Mouse (Mus musculus) embryonic fibroblast, embryonic 13.5 days (primary cell): ENCODE results near the gene Rbm6. TPM values are rescaled to one million over a fixed set of nuclear protein-coding genes. Genes with fewer than 3 reads are reported as not detected.

ENCODE experiments used
- H3K27ac ChIP-seq: 2 replicates; pipeline ENCODE4 v1.5.1; 2012; ENCODE audit warnings: low read length, control low read depth, inconsistent platforms; ENCODE audit not compliant: insufficient read depth
- H3K4me1 ChIP-seq: 2 replicates; pipeline ENCODE4 v1.6.1; 2011; ENCODE audit warnings: low read length; ENCODE audit not compliant: control insufficient read depth, insufficient read depth
- H3K4me3 ChIP-seq: 2 replicates; pipeline ENCODE4 v1.5.1; 2011; ENCODE audit warnings: mild to moderate bottlenecking, control low read depth, low read length; ENCODE audit not compliant: insufficient read depth
- CTCF ChIP-seq: IDR thresholded peaks from 2 replicates; pipeline ENCODE4 v1.5.1; 2011; ENCODE audit warnings: mild to moderate bottlenecking, control low read depth, low read length, moderate library complexity, borderline replicate concordance; ENCODE audit not compliant: insufficient read depth
- POLR2A ChIP-seq: IDR thresholded peaks from 2 replicates; pipeline ENCODE4 v1.6.1; 2011; ENCODE audit warnings: low read depth, mild to moderate bottlenecking, control low read depth, low read length, moderate library complexity
- polyA plus RNA-seq: library from polyadenylated mRNA; stranded (reverse); fragments of >200 nt; gene quantifications from 2 replicates; pipeline ENCODE4 v1.2.4, GENCODE M21; 2011; ENCODE audit warnings: low read depth; ENCODE audit not compliant: missing spikeins, insufficient read length

Gene Rbm6
- polyA plus RNA-seq, 1 experiment, result 87.1 TPM

DNA sequence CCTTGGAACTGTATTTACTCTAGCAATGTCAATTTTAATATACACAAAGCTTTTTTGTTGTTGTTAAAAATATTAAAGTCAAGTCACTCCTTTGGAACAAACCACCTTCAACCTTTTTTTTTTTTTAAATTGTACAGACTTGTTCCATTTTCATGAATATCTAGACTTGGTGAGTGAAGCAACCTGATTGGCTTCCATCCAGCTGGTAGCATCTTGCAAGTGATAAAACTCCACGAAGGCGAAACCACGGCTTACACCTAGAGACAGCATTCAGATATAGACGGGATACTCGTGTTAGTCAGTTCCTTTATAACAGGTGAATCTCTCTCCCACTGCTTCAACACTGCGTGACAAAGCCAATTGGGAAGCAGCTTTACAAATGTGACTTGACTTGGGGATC lies 113.4 kb downstream of the Rbm6 start:
- TF ChIP-seq CTCF, result no peak
- TF ChIP-seq POLR2A, result no peak
- Histone ChIP-seq H3K4me1 (no peaks in the 10 kb centered on the region), H3K27ac (no peak overlapping the region), H3K4me3 (no peak overlapping the region)

DNA sequence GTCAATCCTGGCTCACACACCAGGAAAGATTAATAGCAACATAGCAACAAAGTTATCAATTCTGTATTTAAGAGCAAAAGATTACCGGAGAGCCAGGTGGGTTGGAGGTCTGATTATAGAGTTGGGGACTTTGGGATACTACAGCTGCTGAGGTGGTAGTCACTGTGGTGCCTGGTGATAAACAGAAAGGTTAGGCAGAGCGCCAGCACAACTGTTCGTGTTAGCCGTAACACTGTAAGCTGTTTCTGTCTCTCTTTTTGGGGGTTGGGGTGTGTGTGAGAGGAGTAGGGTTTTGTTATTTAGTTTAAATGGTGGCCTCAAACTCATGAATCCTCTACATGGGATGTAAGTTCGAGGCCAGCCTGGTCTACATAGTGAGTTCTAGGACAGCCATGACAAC lies 122.7 kb downstream of the Rbm6 start:
- Histone ChIP-seq H3K4me3 (no peak overlapping the region), H3K4me1 (no peaks in the 10 kb centered on the region), H3K27ac (no peak overlapping the region)
- TF ChIP-seq CTCF (no peak), POLR2A (no peak)

DNA sequence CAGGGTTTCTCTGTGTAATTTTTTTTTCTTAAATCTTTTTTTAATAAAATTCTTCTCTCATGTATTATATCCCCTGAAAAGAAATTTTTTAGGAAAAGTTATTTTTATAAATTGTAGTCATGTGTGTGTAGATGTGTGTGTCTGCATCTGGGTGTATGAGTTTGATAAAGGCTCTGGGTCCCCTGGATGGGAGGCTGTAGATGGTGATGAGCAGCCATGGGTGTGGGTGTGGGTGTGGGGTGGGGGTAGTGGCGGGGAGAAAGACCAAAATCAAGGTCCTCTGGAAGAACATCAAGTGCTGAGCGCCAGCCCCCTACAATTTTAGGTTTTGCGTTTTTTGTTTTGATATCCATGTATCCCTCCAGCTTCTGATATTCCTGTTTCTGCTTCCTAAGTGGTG lies 125.0 kb downstream of the Rbm6 start:
- no peaks in the 10 kb centered on the region for H3K4me1 ChIP-seq
- TF ChIP-seq CTCF, result no peak
- no peak for TF ChIP-seq POLR2A
- H3K27ac ChIP-seq, result no peak overlapping the region
- no peak overlapping the region for H3K4me3 ChIP-seq

DNA sequence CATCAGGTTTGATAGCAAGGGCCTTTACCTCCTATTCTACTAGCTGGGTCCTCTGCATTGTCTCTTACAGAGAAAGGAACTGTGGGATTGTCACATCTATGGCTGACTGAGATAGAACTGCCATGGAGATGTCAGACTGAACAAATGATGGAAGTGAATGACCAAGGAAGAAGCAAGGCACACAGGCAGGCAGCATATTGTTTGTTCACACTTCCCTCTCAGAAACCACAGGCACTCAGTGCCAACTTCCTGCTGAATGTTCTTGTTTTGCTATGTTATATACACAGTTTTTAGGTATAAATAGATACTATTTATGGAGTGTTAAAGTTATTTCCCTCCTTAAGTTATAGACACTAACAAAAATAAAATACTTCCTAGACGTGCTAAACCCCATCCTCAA lies 125.7 kb downstream of the Rbm6 start:
- no peak overlapping the region for H3K27ac ChIP-seq
- H3K4me1 ChIP-seq, result no peaks in the 10 kb centered on the region
- H3K4me3 ChIP-seq, result no peak overlapping the region
- TF ChIP-seq CTCF (no peak), POLR2A (no peak)

DNA sequence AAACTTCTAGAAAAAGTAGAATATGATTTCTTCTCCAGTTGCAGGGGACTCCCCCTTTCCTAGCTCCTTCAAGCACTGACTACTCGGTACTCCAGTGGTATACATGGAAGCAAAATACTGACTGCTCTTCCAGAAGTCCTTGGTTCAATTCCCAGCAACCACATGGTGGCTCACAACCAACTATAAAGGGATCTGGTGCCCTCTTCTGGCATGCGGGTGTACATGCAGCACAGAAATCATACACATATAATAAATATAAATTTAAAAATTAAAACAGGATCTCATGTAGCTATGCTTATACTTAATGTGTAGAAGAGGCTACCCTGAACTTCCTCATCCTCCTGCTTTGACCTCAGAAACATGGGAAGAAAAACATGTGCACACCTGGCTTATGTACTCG lies 126.4 kb downstream of the Rbm6 start:
- Histone ChIP-seq H3K27ac (no peak overlapping the region), H3K4me1 (no peaks in the 10 kb centered on the region), H3K4me3 (no peak overlapping the region)
- TF ChIP-seq POLR2A (no peak), CTCF (no peak)

DNA sequence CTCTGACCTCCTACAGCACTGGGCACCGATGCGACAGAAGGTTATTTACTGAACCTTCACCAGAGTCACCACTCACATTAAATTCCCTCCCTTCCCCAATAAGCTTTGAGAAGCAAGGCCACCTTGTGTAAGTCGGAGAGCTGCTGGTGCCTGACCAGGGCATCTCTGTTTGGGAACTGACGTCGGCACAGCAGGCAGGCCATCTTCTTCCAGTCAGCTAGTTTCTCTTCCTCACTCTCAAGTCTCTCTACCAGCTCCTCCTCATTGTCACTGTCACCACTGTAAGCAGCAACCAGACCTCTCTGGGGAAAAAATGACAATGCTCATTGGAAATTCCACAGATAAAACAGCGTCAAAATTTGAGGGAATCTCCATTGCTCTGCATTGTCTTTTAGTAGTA lies 129.0 kb downstream of the Rbm6 start:
- no peak overlapping the region for H3K4me3 ChIP-seq
- TF ChIP-seq POLR2A, result no peak
- no peak for TF ChIP-seq CTCF
- no peaks in the 10 kb centered on the region for H3K4me1 ChIP-seq
- no peak overlapping the region for H3K27ac ChIP-seq

DNA sequence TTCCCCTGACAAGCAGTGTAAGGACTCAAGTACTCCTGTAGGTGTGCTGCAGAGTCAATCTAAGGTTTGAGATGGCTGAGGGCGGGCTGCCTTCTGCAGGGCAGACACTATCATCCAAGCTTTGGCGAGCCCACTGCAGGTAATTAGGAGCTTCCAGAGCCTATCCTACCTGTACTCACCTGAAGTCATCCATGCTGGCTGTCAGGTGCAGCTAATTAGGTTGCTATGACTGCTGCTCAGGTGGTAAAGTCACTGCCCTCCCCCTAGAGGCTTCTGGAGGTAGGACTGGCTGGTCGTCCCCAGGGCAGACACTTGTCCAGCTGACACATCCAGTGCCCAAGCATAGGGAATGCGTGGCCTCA lies 134.2 kb downstream of the Rbm6 start:
- no peak overlapping the region for H3K27ac ChIP-seq
- TF ChIP-seq CTCF (0 out of 2 replicates have a peak, but pooled peaks have one; percentile 19), POLR2A (no peak)
- H3K4me1 ChIP-seq, result 0 out of 2 replicates have a peak, but pooled peaks cover 3% of the 10 kb centered on the region
- H3K4me3 ChIP-seq, result no peak overlapping the region

DNA sequence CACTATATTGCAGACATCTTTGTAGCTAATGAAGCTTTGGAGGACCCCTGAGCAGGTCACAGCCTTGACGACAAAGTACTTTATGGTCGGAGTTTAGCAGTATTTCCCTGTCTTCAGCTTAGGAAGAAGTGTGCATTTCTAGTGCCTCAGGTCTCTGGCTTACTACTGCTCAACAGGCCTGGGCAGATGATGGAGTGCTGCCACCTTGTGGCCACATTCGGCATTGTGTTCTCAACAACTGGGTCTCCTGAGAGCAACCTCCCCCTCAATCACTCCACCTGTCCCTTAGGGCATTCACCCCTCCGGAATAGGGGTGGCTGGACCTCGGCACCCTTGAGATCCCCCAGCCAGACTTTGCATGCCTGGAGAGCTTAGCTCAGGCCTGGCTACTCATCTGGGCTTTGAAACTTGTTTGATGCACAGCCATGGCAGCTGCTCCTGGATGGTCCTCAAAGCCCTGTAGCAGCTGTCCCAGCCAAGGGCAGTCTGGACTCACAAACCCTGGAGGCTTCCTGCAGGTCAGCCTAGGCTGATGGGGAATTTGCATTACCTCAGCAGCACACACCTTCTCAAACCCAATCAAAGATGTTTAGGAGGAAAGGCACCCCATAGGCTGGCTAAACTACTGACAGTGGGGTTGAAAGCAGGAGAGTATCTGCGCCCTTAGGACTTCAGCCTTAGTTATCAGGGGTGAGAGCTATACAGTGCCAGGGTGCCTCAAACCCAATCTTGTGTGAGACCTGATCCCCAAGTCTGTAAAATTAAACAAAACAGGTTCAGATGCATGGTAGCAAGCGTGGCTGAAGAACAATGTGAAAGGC lies 134.8 kb downstream of the Rbm6 start:
- TF ChIP-seq POLR2A, result no peak
- TF ChIP-seq CTCF, result peak; percentile 96
- Histone ChIP-seq H3K27ac (no peak overlapping the region), H3K4me1 (0 out of 2 replicates have a peak, but pooled peaks cover 3% of the 10 kb centered on the region), H3K4me3 (no peak overlapping the region)

DNA sequence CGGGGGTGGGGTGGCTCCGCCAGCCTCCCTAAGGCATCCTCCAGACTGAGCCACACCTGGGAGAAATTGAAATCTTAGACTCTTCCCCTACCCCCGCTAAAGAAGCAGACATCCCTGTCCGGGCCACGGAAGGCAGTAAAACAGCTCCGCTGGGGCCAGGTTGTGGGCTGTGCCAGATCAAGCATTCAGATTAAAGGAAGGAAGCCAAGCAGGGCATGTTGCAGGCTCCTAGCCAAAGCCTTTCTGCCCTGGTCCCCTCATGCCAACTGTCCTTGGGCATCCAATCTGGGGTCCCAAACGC lies 136.9 kb downstream of the Rbm6 start:
- Histone ChIP-seq H3K27ac (no peak overlapping the region), H3K4me3 (no peak overlapping the region)
- no peak for TF ChIP-seq CTCF
- no peak for TF ChIP-seq POLR2A

DNA sequence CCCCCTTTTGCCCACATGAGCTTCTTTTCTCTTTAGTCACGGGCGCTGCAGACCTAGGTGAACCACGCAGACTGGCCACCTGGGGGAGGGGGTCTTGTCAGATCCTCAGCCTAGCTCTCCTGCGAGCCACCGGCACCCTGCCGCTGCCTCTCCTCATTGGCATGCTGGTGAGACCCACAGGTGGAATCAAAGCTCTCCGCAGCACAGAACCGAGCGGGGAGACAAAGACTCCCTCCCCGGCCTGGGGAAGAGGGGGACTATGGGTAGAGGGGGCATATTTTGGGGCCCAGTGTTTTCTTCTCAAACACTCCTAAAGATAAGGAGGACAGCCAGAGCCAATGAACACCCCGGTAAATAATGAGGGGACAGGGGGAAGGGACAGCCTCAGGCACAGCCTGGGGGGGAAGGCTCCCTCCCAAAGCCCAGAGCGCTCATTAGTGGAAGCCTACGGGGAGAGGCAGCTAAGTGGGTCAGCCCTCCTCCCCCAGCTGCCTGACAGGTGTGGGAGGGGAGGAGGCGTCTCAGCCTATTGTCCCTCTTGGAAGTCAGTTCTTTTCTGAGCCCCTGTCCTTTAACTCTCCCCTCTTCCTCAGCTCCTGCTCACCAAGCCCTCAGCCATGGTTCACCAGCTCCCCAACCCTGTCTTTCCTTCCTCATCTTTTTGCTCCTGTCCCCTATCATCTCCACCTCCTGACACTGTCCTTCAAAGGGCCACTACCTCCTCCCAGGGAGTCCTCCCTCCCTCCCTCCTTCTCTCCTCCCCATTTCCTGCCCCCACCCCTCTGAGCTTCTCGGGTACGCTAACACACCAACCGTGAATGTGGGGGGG lies 137.5 kb downstream of the Rbm6 start:
- no peak overlapping the region for H3K4me3 ChIP-seq
- no peak for TF ChIP-seq POLR2A
- no peak for TF ChIP-seq CTCF
- 0 out of 2 replicates have a peak, but pooled peaks cover 3% of the 10 kb centered on the region for H3K4me1 ChIP-seq
- H3K27ac ChIP-seq, result no peak overlapping the region

More for the DNA sequence above, 136.9 kb downstream of the Rbm6 start:
- H3K4me1 ChIP-seq, result 0 out of 2 replicates have a peak, but pooled peaks cover 3% of the 10 kb centered on the region
